Mouse (Mus musculus) right cerebral cortex, postnatal 4 days (tissue): ENCODE measurements around the gene Nup188.

Source experiments
- DNase-seq: peaks from one replicate; pipeline ENCODE4 v3.0.0-alpha.2; 2022

The Nup188 gene

DNA sequence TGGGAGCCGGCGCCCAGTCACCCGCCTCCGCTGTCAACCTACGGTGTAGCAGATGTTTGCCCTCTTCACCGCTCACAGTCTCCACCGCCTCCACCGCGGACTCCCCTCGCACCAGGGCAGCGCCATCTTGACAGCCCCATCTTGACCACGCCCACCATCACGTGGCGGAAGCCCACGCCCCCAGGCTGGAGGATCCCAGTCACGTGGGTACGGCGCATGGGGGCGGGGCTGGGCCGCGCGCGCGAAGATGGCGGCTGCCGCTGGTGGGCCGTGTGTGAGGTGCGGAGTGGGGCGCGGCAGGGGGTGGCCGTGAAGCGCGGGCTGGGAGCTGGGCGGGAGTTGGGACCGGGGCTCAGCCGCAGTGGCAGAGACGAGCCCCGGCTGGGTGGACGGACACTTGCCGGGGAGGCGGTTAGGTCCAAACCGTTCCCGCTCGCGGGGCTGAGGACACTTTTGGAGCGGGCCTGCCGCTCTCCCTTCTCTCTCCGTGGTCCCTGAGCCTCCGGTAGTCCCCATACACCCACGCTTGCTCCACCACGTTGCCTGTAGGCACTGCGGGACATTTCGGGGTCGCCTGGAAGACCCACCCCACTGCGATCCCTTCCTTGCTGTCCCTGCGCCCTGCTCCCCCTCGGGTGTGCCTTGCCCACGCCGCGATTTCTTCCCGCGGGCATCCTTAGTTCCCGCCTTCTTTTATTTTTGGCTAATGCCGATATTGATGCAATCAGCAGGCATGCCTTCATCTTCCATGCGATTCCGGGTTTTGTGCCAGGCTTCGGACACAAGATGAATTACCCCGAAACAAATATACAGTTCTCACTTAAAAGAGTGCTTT is at the start of gene Nup188, which contains the start of gene Dolk:
Gene Nup188, plus strand, starts transcription at position 206 of the 835 bp plus-strand sequence.
Gene Dolk, minus strand, starts transcription at position 143 of the 835 bp plus-strand sequence.
- DNase-seq: peak; percentile 98

DNA sequence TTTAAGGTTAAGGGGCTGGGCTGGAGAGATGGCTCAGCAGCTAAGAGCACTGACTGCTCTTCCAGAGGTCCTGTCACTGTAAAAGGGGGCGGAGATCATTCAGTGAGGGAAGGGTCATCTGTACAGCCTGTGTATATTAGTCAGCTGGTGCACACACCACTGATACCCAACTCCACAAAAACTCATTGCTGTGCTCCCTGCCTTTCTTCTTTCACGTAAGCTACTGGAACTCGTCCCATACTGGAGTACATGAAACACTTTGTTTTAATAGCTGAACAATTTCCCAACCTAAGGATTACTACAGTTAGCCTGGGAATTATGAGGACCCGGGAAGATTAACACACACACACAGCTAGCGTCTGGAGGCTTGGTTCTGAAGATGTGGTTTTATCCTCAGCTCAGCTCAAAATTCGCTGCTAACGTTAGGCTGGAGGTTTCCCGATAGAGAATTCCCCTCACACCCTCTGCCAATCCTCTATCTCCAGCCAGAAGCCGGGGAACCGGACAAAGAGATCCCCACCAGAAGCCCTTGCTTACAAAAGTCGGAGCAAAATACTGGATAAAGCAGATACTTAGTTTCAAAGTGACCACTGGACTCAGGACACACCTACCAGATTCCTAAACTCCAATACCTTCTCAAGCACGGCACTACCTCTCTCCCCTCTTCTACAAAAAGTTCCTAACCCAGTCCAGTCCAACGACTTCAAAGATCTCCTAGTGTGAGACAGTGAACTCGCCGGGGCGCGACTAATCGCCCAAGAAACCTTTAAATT is 49.6 kb upstream of the Nup188 start:
- DNase-seq: no peak

DNA sequence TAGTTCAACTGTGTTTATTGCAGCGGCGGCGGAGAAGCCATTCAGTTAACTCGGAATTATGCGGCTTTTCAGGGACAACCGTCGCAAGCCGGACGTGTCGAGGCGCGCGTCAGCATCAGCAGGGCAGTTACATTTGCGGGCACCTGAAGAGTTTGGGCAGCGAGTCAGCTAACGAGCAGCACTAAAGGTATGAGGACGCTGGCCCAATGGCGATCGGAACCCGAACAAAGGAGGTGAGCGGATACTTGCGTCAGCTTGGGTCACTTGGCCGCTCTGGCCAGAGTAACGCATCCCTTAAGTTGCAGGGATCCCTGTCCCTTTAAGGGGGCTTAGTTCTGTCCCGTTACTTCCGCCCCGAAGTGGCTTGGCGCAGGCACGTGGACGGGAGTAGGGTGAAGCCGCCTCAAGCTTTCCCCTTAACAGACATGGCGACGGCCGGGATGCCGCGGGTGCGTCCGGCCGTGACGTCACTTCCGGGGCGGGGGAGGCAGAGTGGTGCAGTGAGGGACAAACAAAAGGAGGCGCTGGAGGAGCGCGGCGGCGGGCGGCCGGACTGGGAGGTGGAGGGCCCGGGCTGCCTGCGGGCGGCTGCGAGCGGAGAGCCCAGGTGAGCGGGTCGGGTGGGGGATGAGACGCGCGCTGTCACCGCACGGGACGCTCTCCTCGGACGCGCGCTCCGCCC is 48.9 kb upstream of the Nup188 start, which contains the start of gene Lrrc8a:
Gene Lrrc8a, plus strand, starts transcription at position 517 of the 682 bp plus-strand sequence.
- DNase-seq: peak; percentile 100

DNA sequence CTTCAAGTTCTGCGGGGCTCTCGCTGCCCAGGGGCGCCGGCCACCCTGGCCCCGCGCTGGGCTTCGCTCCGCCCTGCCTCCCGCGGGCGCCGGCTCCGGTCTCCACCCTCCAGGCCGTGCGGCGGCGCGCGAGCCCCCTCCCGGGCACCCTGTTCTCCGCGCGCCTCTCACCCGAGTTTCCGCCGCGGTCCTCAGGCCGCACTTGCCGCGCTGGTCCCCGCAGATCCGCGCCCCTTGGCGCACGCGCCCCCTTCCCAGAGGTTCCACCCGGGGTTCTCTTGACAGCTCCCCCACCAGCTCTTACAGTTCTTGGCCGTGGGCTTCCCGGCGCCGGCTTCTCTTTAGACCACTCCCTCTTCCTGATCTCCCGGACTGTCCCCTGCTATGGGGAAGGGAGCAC is 48.3 kb upstream of the Nup188 start:
- DNase-seq: peak; percentile 69

DNA sequence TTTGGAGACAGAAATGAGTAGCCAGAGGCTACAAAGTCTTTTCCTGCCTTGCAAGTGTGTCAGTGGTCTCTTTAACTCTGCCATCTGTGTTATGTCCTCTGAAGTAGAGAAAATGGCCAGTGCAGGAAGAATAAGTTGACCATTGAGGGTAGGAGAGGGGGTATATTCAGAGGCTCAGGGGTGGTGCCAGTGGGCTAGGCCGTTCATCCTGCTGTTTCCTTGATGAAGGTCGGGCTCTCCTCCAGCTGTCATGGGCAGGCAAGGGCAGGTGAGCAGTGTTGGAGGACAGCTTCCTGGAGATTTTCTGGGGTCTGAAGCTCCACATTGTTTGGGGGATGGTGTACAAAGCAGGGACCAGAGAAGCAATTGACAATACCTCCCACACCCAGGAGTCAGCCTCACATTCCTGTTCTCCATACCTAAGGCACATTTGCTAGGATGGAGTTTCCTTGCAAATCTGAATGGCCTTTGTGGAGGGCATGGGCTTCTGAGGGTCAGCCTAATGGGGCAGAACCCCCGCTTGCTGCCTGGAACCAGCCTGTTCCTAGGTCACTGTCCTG is 47.2 kb upstream of the Nup188 start:
- DNase-seq: no peak

DNA sequence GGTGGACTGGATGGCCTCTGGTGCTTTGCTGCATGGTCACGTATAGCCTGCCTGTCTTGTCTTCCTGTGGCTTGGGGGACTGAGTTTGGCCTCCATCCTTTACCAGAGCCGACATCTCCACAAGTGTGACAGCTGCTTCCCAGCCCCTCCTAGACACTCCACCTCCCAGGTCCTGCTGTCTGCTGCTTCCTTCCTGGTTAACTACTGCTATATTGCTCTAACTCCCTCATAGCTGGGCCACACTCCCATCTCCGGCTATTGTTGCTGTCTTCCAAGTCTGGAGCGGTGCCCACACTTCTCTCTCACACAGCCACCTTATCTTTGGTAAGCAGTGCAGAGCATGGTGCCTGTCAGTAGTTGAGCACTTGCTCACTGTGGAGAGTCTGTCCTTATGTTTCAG is 46.4 kb upstream of the Nup188 start:
- no peak for DNase-seq

DNA sequence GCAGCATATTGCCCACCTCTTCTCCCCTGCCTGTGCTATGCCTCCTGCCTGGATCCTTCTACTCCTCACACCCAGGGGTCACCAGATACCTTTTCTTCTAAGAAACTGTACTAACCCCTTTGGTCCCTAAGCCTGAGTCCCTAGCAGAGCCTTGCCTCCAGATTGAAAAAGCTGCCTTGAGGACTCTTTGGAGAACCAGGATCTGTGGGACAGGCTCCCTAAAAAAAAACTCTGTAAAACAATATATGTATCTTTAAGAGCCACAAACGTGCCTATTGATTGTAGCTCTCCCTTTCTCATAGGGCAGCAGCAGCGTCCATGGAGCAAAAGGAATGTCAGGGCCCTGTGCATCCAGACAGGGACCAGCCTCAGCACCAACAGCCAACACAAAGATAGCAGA is 45.9 kb upstream of the Nup188 start, which contains the start of gene Gm28035:
Gene Gm28035, plus strand, starts transcription at position 301 of the 400 bp plus-strand sequence.
- DNase-seq: no peak

DNA sequence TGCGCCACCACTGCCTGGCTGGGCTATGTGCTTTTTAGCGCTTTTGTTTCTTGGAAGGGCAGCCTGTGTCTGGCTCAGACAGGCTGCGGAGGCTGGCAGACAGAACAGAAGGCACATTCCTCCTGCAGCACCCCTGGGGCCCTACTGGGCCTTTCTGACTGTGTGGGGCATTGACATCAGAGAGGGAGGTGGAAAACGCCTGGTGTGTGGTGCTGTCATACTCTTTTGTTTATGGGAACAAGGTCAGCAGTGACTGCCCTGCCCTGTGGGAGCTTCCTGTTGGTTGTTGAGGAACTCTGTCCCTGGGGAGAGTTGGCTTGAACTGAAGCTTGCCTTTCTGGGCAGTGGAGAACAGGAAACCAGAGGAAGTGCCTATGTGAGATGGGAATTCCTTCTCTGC is 43.7 kb upstream of the Nup188 start:
- no peak for DNase-seq

DNA sequence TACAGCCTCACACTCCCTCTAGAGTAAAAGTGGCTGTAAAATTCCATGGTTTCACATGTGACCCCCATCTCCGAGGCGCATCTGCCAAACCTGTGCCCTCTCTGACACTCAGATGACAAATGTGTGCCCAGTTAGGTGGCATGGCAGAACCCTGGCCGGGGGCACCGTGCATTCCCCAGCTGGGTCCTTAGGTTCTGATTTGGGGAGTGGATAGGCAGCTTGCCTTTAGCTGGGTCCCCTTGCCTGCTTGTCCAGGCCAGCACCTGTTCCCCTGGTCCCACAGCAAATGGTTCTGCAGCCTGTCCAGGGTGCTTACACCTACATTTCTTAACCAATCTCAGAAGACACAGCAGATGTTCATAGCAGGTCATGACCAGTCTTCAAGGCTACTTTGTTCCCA is 42.8 kb upstream of the Nup188 start:
- no peak for DNase-seq

DNA sequence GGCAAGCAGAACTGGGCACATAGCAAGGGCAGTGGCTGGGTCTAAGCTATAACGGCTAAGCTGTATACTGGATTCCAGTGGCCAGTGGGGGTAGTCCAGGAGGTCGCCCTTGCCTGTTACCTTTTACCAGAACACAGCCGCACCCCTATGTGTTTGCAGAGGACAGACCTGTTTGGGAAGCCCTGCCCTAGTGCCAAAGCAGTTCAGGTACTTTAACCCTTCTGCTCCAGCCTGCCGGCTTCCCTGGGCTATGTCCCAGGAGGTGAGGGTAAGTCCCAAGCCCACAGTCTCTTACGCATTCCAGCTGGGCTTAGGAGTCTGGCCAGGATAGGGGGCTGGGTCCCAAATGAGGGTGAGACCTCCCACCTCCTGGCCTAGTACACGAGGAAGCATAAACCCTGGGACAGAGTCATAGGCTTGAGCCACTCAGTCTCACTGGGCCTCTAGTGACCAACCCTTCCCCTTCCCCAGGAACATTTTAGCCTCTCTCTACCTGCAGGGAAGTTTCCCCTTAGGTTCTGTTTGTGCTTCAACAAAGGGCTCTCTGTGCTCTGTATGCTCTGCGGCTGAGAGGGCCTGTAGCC is 41.5 kb upstream of the Nup188 start:
- no peak for DNase-seq

DNA sequence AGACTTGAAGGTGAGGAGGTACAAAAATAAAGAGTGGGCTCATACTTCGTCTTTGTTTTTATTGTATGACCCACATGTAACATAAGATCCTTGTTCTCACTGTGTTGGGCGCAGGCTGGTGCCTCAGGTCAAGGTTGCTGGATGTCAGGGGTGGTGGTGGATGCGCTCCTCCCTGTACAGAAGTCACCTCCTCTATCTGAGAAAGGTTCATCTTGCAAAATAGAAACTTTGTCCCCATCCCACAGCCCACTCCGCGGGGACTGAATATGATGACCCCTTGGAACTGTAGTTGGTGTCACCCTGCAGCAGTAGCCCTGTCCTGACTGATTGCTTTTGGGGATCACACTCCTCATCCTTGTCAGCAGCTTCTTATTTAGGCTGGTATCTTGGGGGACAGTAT is 39.2 kb upstream of the Nup188 start:
- DNase-seq: no peak

DNA sequence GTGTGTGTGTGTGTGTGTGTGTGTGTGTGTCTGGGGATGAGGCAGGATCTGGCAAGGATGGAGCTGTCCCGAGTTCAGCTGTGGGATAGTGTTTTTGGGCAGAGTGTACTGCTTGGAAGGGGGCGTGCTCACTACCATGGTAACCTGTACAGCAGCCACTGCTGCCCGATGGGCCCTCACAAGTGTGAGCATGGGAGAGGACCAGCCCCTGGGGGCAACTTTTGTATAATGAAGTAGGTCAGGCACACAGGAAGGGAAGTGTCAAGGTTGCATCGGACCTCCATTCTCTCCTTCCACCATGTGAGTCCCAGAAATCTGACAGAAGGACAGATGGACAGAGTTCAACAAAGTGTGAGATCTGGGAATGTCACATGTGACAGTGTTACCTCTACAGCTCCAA is 38.5 kb upstream of the Nup188 start:
- DNase-seq: no peak

DNA sequence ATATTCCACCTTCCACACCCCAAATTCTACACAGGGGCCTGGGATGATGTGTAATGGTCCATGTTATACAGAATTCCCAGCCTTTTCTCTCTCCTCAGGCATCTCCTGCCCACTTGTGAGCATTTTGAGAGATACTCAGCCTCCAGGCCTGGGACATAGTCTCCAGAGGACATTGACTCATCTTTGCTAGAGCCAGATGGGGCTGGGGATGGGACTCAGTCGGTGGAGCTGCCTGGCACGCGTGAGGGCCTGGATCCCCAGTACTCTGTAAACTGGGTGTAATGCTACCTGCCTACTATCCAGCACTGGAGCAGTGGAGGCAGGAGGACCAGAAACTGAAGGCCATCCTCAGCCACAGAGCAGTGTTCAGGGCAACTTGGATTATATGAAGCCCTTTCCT is 37.0 kb upstream of the Nup188 start:
- no peak for DNase-seq

DNA sequence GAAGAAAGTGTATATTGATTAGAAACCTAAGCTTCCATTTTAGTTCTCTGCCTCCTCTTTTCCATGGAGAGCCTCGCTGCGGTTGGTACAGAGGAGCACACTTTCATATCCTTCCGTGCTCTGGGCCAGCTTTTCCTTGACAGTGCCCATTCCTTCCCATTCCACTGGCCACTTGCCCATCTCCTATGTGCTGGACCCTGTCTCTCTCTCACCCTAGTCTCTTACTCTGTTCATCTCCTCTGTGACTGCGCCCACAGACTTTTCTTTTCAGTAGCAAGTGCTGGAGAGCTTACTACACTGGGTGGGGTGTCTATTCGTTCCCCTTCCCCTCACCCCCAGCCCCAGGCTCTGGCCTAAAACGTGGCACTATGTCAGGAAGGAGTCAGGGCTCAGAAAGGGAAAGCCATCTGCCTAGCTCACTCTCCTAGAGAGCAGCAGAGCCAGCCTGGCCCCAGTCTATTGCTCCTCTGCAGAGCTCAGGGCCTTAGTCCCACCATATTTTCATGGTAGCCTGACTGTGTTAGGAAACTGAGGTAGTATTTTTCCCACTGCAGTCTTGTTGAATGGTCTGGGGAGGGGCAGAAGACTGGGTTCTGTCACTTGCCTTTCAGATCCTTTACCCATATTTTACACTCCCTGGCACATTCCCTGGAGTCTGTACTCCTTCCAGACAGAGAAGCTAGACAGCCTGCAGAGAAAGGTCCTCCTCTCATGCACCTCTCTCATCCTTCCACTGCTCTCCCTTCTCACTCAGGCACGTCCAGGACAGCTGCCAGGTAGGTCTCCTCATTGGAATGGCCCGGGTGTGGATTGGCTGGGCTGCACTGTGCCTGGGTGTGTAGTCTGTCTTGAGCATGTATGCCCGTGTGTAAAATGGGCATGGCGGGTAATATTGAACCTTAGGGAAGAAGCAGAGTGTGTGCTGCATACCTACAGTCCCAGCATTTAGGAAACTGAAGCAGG is 35.8 kb upstream of the Nup188 start:
- DNase-seq: no peak

DNA sequence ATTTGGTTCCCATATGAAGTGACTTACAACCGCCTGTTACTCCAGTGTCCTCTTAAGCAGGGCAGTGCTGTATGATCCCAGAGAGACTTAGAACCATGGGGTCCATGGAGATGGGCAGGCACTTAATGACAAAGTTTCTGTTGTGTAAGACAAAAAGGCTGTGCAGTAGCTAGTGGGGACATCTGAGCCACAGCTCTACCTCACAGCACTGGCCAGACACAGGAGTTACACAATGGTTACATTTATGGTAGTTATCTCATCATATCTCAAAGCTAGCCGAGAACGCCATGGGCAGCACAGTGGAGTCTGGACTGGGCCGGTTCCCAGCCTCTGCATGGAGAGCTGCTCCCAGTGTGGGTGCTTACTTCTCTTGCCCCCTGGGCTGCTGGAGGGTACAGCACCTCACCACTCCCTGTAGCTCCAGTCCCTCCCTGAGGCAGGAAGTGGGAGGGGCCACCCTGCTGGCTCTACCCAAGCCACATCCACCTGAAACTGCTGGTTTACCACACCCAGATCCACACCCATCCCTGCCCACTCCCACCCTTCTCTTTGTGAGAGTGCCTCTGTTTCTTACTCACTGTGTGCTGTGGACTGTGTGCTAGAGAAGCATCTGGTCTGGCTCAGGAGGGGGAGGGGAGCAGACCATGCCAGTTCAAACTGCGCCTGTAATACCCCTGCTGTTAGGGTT is 34.6 kb upstream of the Nup188 start:
- no peak for DNase-seq

DNA sequence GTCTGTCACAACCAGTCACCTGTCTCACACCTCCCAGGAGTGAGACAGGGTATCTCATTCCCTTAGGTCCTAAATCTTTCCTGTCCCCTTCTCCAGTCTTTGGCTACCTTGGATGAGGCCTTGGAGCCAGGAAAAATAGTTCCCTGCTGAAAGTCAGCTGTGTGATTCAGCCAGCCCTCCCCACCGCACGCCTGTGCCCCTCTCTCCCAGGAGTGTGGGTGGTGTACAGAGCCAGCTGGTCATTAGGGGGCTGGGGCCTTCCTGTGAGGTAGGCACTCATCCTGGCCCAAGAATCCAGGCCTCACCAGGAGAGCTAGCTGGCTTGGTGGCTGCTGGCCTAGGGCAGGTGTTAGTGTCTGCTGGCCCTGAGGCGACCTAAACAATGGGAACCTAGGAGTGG is 33.7 kb upstream of the Nup188 start:
- DNase-seq: no peak

DNA sequence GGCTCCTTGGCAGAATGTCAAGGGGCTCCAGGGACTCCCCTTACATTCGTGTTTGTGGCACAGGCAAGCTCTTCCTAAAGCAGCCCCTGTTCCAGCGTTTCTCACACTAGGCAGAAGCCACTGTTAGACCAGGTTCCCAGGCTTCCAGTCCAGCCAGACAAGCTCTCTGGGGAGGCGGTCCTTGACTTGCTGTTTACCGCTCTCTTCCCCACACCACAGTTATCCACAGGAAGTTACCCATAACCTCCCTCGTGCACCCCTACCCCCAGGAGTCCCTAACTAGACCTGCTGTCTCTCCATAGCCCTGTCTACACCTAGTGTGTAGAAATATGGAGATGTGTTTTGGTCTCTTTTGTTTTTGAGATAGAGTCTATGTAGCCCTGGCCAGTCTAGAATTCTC is 32.4 kb upstream of the Nup188 start:
- no peak for DNase-seq

DNA sequence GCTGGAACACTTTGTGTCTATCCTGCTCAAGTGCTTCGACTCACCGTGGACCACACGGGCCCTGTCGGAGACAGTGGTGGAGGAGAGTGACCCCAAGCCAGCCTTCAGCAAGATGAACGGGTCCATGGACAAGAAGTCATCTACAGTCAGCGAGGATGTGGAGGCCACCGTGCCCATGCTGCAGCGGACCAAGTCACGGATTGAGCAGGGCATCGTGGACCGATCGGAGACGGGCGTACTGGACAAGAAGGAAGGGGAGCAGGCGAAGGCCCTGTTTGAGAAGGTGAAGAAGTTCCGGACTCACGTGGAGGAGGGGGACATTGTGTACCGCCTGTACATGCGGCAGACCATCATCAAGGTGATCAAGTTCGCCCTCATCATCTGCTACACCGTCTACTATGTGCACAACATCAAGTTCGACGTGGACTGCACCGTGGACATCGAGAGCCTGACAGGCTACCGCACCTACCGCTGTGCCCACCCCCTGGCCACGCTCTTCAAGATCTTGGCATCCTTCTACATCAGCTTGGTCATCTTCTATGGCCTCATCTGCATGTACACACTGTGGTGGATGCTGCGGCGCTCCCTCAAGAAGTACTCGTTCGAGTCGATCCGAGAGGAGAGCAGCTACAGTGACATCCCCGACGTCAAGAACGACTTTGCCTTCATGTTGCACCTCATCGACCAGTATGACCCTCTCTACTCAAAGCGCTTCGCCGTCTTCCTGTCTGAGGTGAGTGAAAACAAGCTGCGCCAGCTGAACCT is 30.4 kb upstream of the Nup188 start:
- DNase-seq: no peak

DNA sequence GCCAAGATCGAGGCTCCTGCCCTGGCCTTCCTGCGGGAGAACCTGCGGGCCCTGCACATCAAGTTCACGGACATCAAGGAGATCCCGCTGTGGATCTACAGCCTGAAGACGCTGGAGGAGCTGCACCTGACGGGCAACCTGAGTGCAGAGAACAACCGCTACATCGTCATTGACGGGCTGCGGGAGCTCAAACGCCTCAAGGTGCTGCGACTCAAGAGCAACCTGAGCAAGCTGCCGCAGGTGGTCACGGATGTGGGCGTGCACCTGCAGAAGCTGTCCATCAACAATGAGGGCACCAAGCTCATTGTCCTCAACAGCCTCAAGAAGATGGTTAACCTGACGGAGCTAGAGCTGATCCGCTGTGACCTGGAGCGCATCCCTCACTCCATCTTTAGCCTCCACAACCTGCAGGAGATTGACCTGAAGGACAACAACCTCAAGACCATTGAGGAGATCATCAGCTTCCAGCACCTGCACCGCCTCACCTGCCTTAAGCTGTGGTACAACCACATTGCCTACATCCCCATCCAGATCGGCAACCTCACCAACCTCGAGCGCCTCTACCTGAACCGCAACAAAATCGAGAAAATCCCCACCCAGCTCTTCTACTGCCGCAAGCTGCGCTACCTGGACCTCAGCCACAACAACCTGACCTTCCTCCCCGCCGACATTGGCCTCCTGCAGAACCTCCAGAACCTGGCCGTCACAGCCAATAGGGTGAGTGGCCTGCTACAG is 29.4 kb upstream of the Nup188 start:
- no peak for DNase-seq
